Mouse (Mus musculus): ENCODE data around the gene Zfp358. TPM values are rescaled to one million over a fixed set of nuclear protein-coding genes. Genes with fewer than 3 reads are reported as not detected.
A peak's percentile ranks its signal among the peaks of the same experiment; 100 is the strongest.

Zfp358 gene
- polyA plus RNA-seq (2021) = 45.2 TPM

- DNase-seq (ENCODE audit: low read depth, low spot score) (no peak), ATAC-seq (peak; percentile 88)
- in situ Hi-C loops (cut with MboI; ENCODE audit: low pct_unique_long_range_greater_than_20kb) = no loop called here
- H3K27me3 ChIP-seq = no peaks in the 10 kb centered on the region
- no peak for TF ChIP-seq CTCF (IDR thresholded peaks at IDR 0.05)
- POLR2A ChIA-PET = interaction anchor here (0.5 to 1.7 kb wide), 4 partner anchors 12 to 265 kb away, joined by 3 to 10 read pairs (median 5); partner anchors contain the start of gene Pnpla6
- CTCF ChIA-PET = interaction anchor here (1.3 kb wide), 3 partner anchors 25 to 179 kb away, joined by 3 to 6 read pairs (median 4); partner anchors contain the start of gene Fcor
Measured at GRCm38 (mm10) chr8:3492901-3493844, at the start of gene Zfp358. Gene Zfp358, plus strand, starts transcription at chr8:3493138.

DNA sequence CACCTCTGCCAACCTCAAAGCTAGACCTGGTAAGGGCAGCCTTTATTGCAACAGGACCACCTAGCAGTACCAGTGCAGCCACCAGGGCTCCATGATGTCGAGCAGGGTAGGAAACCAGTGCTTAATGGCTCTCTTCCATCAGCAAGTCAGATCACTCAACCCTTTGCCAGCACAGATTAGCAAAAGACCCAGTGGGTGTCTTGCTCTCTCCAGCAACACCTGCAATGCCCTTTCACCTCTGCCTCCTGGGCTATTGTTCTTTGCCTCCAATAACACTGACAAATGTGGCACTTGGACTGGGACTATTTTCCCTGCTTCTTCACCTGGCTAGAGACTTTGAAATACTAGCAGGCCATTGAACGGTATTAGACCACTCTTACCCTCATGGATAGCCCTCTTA lies 43.7 kb upstream of the Zfp358 start:
- in situ Hi-C loops (cut with MboI; ENCODE audit: low pct_unique_long_range_greater_than_20kb) = no loop called here
- no peak for TF ChIP-seq CTCF (IDR thresholded peaks at IDR 0.05)
- ATAC-seq (no peak), DNase-seq (ENCODE audit: low read depth, low spot score) (no peak)
- ChIA-PET POLR2A (no interaction called here), CTCF (interaction anchor here (1.2 to 4.6 kb wide), 8 partner anchors 9 to 91 kb away, joined by 3 to 54 read pairs (median 13); no protein-coding TSS in a partner anchor)
- H3K27me3 ChIP-seq = no peaks in the 10 kb centered on the region

DNA sequence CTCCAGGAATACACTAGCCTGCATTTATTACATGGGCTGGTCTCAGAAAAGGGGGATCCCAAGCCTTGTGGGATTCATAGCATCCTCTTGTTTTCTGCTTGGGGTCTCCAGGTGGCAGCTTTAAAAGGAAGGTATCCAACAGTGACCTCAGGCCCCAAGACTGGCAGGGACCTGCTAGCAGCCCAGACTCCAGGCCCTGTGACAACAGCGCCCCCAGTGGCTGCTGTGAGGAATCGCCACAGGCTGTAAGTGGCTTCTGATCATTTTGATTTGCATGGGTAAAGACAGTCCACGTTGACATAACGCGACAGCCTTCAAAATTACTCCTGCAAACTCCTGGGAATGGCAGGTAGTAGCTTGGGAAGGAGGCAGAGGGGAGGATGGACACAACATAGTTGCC lies 42.3 kb upstream of the Zfp358 start:
- CTCF ChIA-PET = interaction anchor here (0.6 to 4.6 kb wide), 18 partner anchors 8 to 114 kb away, joined by 3 to 54 read pairs (median 6); no protein-coding TSS in a partner anchor
- ATAC-seq = no peak
- in situ Hi-C loops (cut with MboI; ENCODE audit: low pct_unique_long_range_greater_than_20kb) = no loop called here
- no peaks in the 10 kb centered on the region for H3K27me3 ChIP-seq
- no peak for DNase-seq (ENCODE audit: low read depth, low spot score)
- POLR2A ChIA-PET = interaction anchor here (1.1 kb wide), 1 partner anchor 11 kb away, joined by 3 read pairs; no protein-coding TSS in a partner anchor
- TF ChIP-seq CTCF (IDR thresholded peaks at IDR 0.05) = no peak

GRCm38 (mm10) chr8:3451992-3452391 lies 40.9 kb upstream of the Zfp358 start:
- TF ChIP-seq CTCF (IDR thresholded peaks at IDR 0.05) = no peak
- ATAC-seq = no peak
- in situ Hi-C loops (cut with MboI; ENCODE audit: low pct_unique_long_range_greater_than_20kb) = no loop called here
- ChIA-PET CTCF (interaction anchor here (1.3 to 4.6 kb wide), 5 partner anchors 10 to 115 kb away, joined by 3 to 54 read pairs (median 16); no protein-coding TSS in a partner anchor), POLR2A (interaction anchor here (0.6 to 0.7 kb wide), 2 partner anchors 16 to 133 kb away, joined by 3 read pairs; partner anchors contain the start of gene Pex11g)
- H3K27me3 ChIP-seq = no peaks in the 10 kb centered on the region
- DNase-seq (ENCODE audit: low read depth, low spot score) = no peak

DNA sequence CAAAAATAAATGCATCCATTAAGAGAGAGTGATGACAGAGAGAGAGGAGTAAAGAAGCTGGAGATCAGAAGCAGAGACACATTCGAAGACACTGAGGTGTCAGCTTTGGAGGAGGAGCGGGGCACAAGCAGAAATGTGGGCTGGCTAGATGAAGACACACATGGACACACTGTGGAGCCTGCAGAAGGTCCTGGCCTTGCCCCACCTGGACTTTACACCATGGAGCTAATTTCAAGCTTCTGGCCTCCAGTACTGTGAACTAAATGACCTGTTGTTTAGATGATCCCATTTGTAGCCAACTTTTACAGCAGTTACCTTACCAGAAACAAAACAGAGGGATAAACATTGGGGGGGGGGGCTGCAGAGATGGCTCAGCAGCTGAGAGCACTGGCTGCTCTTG lies 29.7 kb upstream of the Zfp358 start:
- in situ Hi-C loops (cut with MboI; ENCODE audit: low pct_unique_long_range_greater_than_20kb) = no loop called here
- ATAC-seq (no peak), DNase-seq (ENCODE audit: low read depth, low spot score) (no peak)
- TF ChIP-seq CTCF (IDR thresholded peaks at IDR 0.05) = no peak
- H3K27me3 ChIP-seq = no peaks in the 10 kb centered on the region
- ChIA-PET CTCF (interaction anchor here (1.6 to 2.3 kb wide), 3 partner anchors 13 to 209 kb away, joined by 4 to 16 read pairs (median 11); partner anchors contain the start of gene Fcor), POLR2A (no interaction called here)

DNA sequence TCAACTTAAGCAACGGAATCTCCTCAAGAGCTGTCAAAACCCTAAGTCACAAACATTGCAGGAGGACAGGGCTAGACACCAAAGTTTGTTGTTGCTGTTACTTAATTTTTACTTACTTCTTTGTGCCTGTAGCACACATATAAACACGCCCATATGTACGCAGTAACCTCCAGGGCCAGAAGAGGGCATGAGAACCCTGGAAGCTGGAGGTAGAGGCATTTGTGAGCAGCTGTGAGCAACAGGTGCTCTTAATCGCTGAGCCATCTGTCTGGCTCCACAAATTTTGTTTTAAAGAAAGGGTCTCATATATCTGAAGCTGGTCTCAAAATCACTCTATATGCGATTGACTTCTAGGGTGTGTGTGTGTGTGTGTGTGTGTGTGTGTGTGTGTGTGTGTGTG lies 28.6 kb upstream of the Zfp358 start:
- ATAC-seq = no peak
- H3K27me3 ChIP-seq = no peaks in the 10 kb centered on the region
- ChIA-PET POLR2A (no interaction called here), CTCF (interaction anchor here (0.8 to 2.3 kb wide), 8 partner anchors 9 to 207 kb away, joined by 3 to 16 read pairs (median 4); partner anchors contain the start of genes Fcor and Zfp358)
- no peak for DNase-seq (ENCODE audit: low read depth, low spot score)
- no peak for TF ChIP-seq CTCF (IDR thresholded peaks at IDR 0.05)
- in situ Hi-C loops (cut with MboI; ENCODE audit: low pct_unique_long_range_greater_than_20kb) = no loop called here

DNA sequence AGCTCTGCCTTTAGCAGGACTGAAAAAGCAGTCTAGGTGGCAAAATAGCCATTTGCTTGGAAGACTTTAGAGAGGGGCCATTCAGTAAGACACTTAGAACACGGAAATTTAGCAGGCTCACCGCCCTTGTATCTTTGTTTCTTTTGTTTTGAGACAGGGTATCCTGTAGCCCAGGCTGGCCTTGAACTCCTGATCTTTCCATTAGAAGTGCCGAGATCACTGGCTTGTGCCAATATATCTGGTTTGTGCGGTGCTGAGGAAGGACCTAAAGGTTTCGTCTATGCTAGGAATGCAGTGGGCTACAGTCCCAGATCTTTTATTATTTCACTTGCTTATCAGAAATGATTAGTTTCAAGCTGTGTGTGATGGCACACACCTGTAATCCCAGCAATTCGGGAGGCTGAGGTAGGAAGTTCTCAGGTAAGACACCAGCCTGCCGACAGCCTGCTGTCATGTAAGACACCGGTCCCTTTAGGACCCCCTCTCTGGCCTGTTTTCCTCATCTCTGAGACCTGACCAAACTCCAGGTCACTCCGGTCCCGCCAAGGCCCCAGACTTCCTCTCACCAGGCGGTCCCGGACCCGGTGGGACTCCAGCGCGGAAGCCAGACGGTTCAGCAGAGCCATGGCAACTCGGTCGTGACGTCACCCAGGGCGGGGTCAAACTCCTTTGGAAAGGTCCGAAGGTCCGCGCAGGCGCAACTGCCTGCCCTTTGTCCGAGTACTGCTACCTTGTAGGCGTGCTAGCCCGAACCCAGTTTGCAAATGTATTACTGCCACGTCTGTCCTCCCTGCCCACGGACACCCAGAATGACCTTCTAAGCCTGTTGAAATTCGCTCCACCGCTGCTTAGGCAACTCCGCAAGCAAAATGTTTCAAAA lies 25.7 kb upstream of the Zfp358 start, which contains the start of gene Pex11g:
Gene Pex11g (minus strand): TSS at position 675 of the 880 bp plus-strand sequence.
- ChIA-PET CTCF (interaction anchor here (0.6 to 2.5 kb wide), 6 partner anchors 13 to 210 kb away, joined by 3 to 6 read pairs (median 3); partner anchors contain the start of gene Zfp358), POLR2A (interaction anchor here (0.6 to 1.4 kb wide), 7 partner anchors 13 to 62 kb away, joined by 3 to 10 read pairs (median 3); no protein-coding TSS in a partner anchor)
- TF ChIP-seq CTCF (IDR thresholded peaks at IDR 0.05) = no peak
- H3K27me3 ChIP-seq = no peaks in the 10 kb centered on the region
- in situ Hi-C loops (cut with MboI; ENCODE audit: low pct_unique_long_range_greater_than_20kb) = loop anchor here (5.0 kb wide), 1 partner anchor 210 kb away; the partner anchor contains the start of gene Trappc5
- peak; percentile 83 for DNase-seq (ENCODE audit: low read depth, low spot score)
- peak; percentile 97 for ATAC-seq

DNA sequence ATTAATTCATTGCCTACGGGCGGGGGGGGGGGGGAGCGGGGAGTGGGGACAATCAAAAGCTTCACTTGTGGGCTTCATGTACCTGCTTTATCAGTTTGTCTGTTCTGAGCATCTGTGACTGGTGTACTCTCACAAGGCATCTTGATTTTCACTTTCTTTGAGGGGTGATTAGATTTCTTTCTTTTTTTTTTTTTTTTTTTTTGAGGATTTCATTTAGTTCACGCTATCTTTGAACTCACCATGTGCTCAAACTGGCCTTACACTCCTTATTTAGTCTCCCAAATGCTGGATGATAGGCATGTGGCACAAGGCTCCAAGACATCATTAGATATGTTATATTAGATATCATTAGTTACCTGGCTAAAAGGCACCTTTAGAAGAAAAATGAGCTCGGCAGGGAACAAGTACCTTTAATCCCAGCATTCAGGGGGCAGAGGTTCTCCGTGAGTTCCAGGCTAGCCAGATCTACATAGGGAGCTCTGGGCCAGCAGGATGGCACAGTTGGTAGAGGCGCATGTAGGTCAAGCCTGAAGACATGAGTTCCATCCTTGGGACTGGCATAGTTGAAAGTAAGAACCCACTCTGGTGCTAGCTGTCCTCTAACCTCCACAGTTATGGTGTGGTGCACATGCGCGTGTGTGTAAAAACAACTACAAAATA lies 24.9 kb upstream of the Zfp358 start:
- in situ Hi-C loops (cut with MboI; ENCODE audit: low pct_unique_long_range_greater_than_20kb) = loop anchor here (5.0 kb wide), 1 partner anchor 209 kb away; the partner anchor contains the start of gene Trappc5
- no peaks in the 10 kb centered on the region for H3K27me3 ChIP-seq
- ATAC-seq (no peak), DNase-seq (ENCODE audit: low read depth, low spot score) (no peak)
- ChIA-PET POLR2A (interaction anchor here (0.6 to 1.4 kb wide), 4 partner anchors 15 to 62 kb away, joined by 3 to 6 read pairs (median 3); no protein-coding TSS in a partner anchor), CTCF (interaction anchor here (0.7 to 2.5 kb wide), 7 partner anchors 12 to 209 kb away, joined by 3 to 6 read pairs (median 4); partner anchors contain the start of gene Zfp358)
- TF ChIP-seq CTCF (IDR thresholded peaks at IDR 0.05) = no peak

DNA sequence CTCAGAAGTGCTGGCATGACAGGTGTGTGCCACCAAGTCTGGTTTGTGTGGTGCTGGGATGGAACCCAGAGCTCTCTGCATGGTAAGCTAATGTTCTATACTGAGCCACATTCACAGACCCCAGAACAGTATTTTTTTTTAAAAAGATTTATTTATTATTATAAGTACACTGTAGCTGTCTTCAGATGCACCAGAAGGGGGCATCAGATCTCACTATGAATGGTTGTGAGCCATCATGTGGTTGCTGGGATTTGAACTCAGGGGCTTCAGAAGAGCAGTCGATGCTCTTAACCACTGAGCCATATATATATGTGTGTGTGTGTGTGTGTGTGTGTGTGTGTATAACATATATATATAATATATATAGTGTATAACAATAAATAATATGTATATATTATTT lies 24.1 kb upstream of the Zfp358 start:
- in situ Hi-C loops (cut with MboI; ENCODE audit: low pct_unique_long_range_greater_than_20kb) = loop anchor here (5.0 kb wide), 1 partner anchor 208 kb away; the partner anchor contains the start of gene Trappc5
- no peak for DNase-seq (ENCODE audit: low read depth, low spot score)
- H3K27me3 ChIP-seq = no peaks in the 10 kb centered on the region
- ChIA-PET CTCF (interaction anchor here (1.1 to 2.5 kb wide), 5 partner anchors 23 to 120 kb away, joined by 4 to 6 read pairs (median 4); partner anchors contain the start of gene Zfp358), POLR2A (interaction anchor here (1.4 kb wide), 1 partner anchor 39 kb away, joined by 3 read pairs; no protein-coding TSS in a partner anchor)
- ATAC-seq = no peak
- peak; percentile 59 for TF ChIP-seq CTCF (IDR thresholded peaks at IDR 0.05)
